Mouse (Mus musculus) bone marrow, adult 2 months (tissue): ENCODE measurements around the gene Rdh19.

ENCODE experiments used
- CTCF ChIP-seq: fragments of 200-500 bp; IDR thresholded peaks from 2 replicates; pipeline ENCODE4 v1.5.1; 2011; ENCODE audit warnings: low read length, control low read depth; ENCODE audit not compliant: control insufficient read depth, insufficient read depth
- POLR2A ChIP-seq: fragments of 200-500 bp; IDR thresholded peaks from 2 replicates; pipeline ENCODE4 v1.6.1; 2011; ENCODE audit warnings: low read depth, mild to moderate bottlenecking, control low read depth, low read length, borderline replicate concordance; ENCODE audit not compliant: control insufficient read depth

- TF ChIP-seq CTCF (peak; percentile 36), POLR2A (no peak)
Measured at GRCm38 (mm10) chr10:127825386-127825785, 24.3 kb upstream of the Rdh19 start.
